Mouse (Mus musculus): ENCODE data around the gene Ccl22. TPM values are rescaled to one million over a fixed set of nuclear protein-coding genes. Genes with fewer than 3 reads are reported as not detected.

Gene Ccl22
- polyA plus RNA-seq, 1 experiment from 2014 or later: 0.14 TPM

GRCm38 (mm10) chr8:94706732-94707395 is 38.5 kb upstream of the Ccl22 start:
- Histone ChIP-seq H3K4me2 (no peak overlapping the region), H3K4me3 (no peak overlapping the region), H3K36me3 (replicated peaks) (no peaks in the 10 kb centered on the region), H3K9ac (no peak overlapping the region), H3K27me3 (replicated peaks) (no peaks in the 10 kb centered on the region), H3K27ac (no peak overlapping the region), H3K9me3 (no peaks in the 10 kb centered on the region), H3K4me1 (0 out of 2 replicates have a peak, but pooled peaks cover 3% of the 10 kb centered on the region)
- 74% methylated on average over 9 of the region's 9 CpGs for WGBS
- ATAC-seq (replicated peaks): no peak

- Histone ChIP-seq H3K36me3 (replicated peaks) (no peaks in the 10 kb centered on the region), H3K4me2 (no peak overlapping the region)
- WGBS: 56% methylated on average over 8 of the region's 8 CpGs
Observed at GRCm38 (mm10) chr8:94710336-94710735, 35.1 kb upstream of the Ccl22 start.

GRCm38 (mm10) chr8:94711160-94711718 is 34.2 kb upstream of the Ccl22 start:
- 63% methylated on average over 5 of the region's 5 CpGs for WGBS
- ATAC-seq (replicated peaks): no peak
- Histone ChIP-seq H3K4me2 (no peak overlapping the region), H3K4me1 (0 out of 2 replicates have a peak, but pooled peaks cover 3% of the 10 kb centered on the region), H3K9me3 (no peaks in the 10 kb centered on the region), H3K27me3 (replicated peaks) (no peaks in the 10 kb centered on the region), H3K27ac (no peak overlapping the region), H3K4me3 (no peak overlapping the region), H3K36me3 (replicated peaks) (no peaks in the 10 kb centered on the region), H3K9ac (no peak overlapping the region)

More at GRCm38 (mm10) chr8:94710336-94710735, 35.1 kb upstream of the Ccl22 start:
- no peaks in the 10 kb centered on the region for H3K27me3 ChIP-seq (replicated peaks)
- ATAC-seq (replicated peaks): no peak
- H3K4me3 ChIP-seq: no peak overlapping the region
- no peak overlapping the region for H3K27ac ChIP-seq
- H3K4me1 ChIP-seq: 0 out of 2 replicates have a peak, but pooled peaks cover 3% of the 10 kb centered on the region
- no peaks in the 10 kb centered on the region for H3K9me3 ChIP-seq
- H3K9ac ChIP-seq: no peak overlapping the region

- Histone ChIP-seq H3K4me2 (no peak overlapping the region), H3K9me3 (no peaks in the 10 kb centered on the region), H3K27ac (no peak overlapping the region), H3K4me1 (no peaks in the 10 kb centered on the region), H3K9ac (no peak overlapping the region), H3K4me3 (no peak overlapping the region), H3K27me3 (replicated peaks) (no peaks in the 10 kb centered on the region), H3K36me3 (replicated peaks) (no peaks in the 10 kb centered on the region)
- no peak for ATAC-seq (replicated peaks)
- WGBS: 38% methylated on average over 5 of the region's 5 CpGs
Observed at GRCm38 (mm10) chr8:94714556-94714955, 30.8 kb upstream of the Ccl22 start.

- ATAC-seq (replicated peaks): no peak
- H3K9ac ChIP-seq: no peak overlapping the region
- no peak overlapping the region for H3K4me2 ChIP-seq
- H3K27me3 ChIP-seq (replicated peaks): no peaks in the 10 kb centered on the region
- no peak overlapping the region for H3K27ac ChIP-seq
- H3K4me3 ChIP-seq: no peak overlapping the region
- no peaks in the 10 kb centered on the region for H3K9me3 ChIP-seq
- H3K4me1 ChIP-seq: no peaks in the 10 kb centered on the region
- no peaks in the 10 kb centered on the region for H3K36me3 ChIP-seq (replicated peaks)
- WGBS: 87% methylated on average over 3 of the region's 3 CpGs
Observed at GRCm38 (mm10) chr8:94715871-94716270, 29.5 kb upstream of the Ccl22 start.

GRCm38 (mm10) chr8:94716841-94717240 is 28.5 kb upstream of the Ccl22 start:
- Histone ChIP-seq H3K36me3 (replicated peaks) (no peaks in the 10 kb centered on the region), H3K4me1 (no peaks in the 10 kb centered on the region), H3K27ac (no peak overlapping the region), H3K27me3 (replicated peaks) (no peaks in the 10 kb centered on the region), H3K4me3 (no peak overlapping the region), H3K9me3 (no peaks in the 10 kb centered on the region), H3K9ac (no peak overlapping the region), H3K4me2 (no peak overlapping the region)
- no peak for ATAC-seq (replicated peaks)
- 96% methylated on average over 1 of the region's 1 CpGs for WGBS

- Histone ChIP-seq H3K4me3 (no peak overlapping the region), H3K27me3 (replicated peaks) (no peaks in the 10 kb centered on the region), H3K4me1 (no peaks in the 10 kb centered on the region), H3K4me2 (no peak overlapping the region), H3K9ac (no peak overlapping the region), H3K36me3 (replicated peaks) (no peaks in the 10 kb centered on the region), H3K9me3 (no peaks in the 10 kb centered on the region), H3K27ac (no peak overlapping the region)
- WGBS: 86% methylated on average over 5 of the region's 5 CpGs
- ATAC-seq (replicated peaks): no peak
Observed at GRCm38 (mm10) chr8:94725998-94726397, 19.4 kb upstream of the Ccl22 start.

- Histone ChIP-seq H3K4me1 (no peaks in the 10 kb centered on the region), H3K27ac (no peak overlapping the region), H3K9ac (no peak overlapping the region), H3K27me3 (replicated peaks) (no peaks in the 10 kb centered on the region), H3K9me3 (no peaks in the 10 kb centered on the region), H3K4me3 (no peak overlapping the region), H3K36me3 (replicated peaks) (no peaks in the 10 kb centered on the region), H3K4me2 (no peak overlapping the region)
- no peak for ATAC-seq (replicated peaks)
- WGBS: 84% methylated on average over 4 of the region's 4 CpGs
Observed at GRCm38 (mm10) chr8:94729301-94729700, 16.1 kb upstream of the Ccl22 start.

- H3K27me3 ChIP-seq (replicated peaks): no peaks in the 10 kb centered on the region
- H3K4me2 ChIP-seq: no peak overlapping the region
- H3K36me3 ChIP-seq (replicated peaks): no peaks in the 10 kb centered on the region
- H3K27ac ChIP-seq: no peak overlapping the region
- H3K9ac ChIP-seq: no peak overlapping the region
- no peaks in the 10 kb centered on the region for H3K9me3 ChIP-seq
- WGBS: 72% methylated on average over 5 of the region's 5 CpGs
- H3K4me1 ChIP-seq: no peaks in the 10 kb centered on the region
- no peak overlapping the region for H3K4me3 ChIP-seq
- ATAC-seq (replicated peaks): no peak
Observed at GRCm38 (mm10) chr8:94733821-94734465, 11.4 kb upstream of the Ccl22 start.

GRCm38 (mm10) chr8:94734735-94735350 is 10.5 kb upstream of the Ccl22 start:
- Histone ChIP-seq H3K9ac (no peak overlapping the region), H3K9me3 (no peaks in the 10 kb centered on the region), H3K4me1 (no peaks in the 10 kb centered on the region), H3K4me2 (no peak overlapping the region), H3K27me3 (replicated peaks) (no peaks in the 10 kb centered on the region), H3K36me3 (replicated peaks) (no peaks in the 10 kb centered on the region), H3K27ac (no peak overlapping the region), H3K4me3 (no peak overlapping the region)
- WGBS: 73% methylated on average over 7 of the region's 7 CpGs
- no peak for ATAC-seq (replicated peaks)

GRCm38 (mm10) chr8:94735426-94736094 is 9.8 kb upstream of the Ccl22 start:
- Histone ChIP-seq H3K36me3 (replicated peaks) (no peaks in the 10 kb centered on the region), H3K4me3 (no peak overlapping the region), H3K9ac (no peak overlapping the region), H3K4me1 (no peaks in the 10 kb centered on the region), H3K27ac (no peak overlapping the region), H3K27me3 (replicated peaks) (no peaks in the 10 kb centered on the region), H3K9me3 (no peaks in the 10 kb centered on the region), H3K4me2 (no peak overlapping the region)
- no peak for ATAC-seq (replicated peaks)
- 73% methylated on average over 5 of the region's 5 CpGs for WGBS

- Histone ChIP-seq H3K9me3 (no peaks in the 10 kb centered on the region), H3K27me3 (replicated peaks) (no peaks in the 10 kb centered on the region), H3K4me2 (no peak overlapping the region), H3K4me3 (no peak overlapping the region), H3K36me3 (replicated peaks) (no peaks in the 10 kb centered on the region), H3K9ac (no peak overlapping the region), H3K4me1 (no peaks in the 10 kb centered on the region), H3K27ac (no peak overlapping the region)
- no peak for ATAC-seq (replicated peaks)
- 84% methylated on average over 6 of the region's 6 CpGs for WGBS
Observed at GRCm38 (mm10) chr8:94739829-94740228, 5.6 kb upstream of the Ccl22 start.
